Mouse (Mus musculus): ENCODE data around the gene Pla1a. TPM values are rescaled to one million over a fixed set of nuclear protein-coding genes. Genes with fewer than 3 reads are reported as not detected.

Gene Pla1a
- total RNA-seq, 2 experiments from 2014 or later, result 1.5 to 2.5 TPM

DNA sequence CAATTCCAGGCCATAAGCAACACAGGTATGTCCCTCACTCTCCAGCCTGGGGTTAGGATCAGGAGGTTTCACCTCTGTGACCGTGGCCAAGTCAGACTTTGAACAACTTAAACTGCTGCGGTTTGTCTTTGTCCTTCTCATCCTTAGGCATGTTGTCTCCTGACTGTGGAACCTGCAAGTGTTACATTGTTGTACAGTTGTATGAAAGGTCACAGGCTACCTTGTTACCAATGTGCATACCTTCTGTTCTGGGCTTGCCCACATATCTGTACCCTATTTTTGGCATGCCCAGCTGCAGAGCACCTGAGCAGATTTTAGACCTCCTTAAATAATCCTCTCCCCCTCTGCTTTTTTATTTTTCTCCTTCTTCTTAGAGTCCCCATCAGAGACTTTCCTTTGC is 73.7 kb downstream of the Pla1a start:
- intact Hi-C loops (cut with DNase I), result no loop called here
- no peak for DNase-seq (ENCODE audit: extremely low spot score in 1 of 2, low spot score in 2 of 2)
- no peak for TF ChIP-seq CTCF (IDR thresholded peaks at IDR 0.05)
- Histone ChIP-seq H3K4me3 (no peak overlapping the region), H3K27ac (no peak overlapping the region)

DNA sequence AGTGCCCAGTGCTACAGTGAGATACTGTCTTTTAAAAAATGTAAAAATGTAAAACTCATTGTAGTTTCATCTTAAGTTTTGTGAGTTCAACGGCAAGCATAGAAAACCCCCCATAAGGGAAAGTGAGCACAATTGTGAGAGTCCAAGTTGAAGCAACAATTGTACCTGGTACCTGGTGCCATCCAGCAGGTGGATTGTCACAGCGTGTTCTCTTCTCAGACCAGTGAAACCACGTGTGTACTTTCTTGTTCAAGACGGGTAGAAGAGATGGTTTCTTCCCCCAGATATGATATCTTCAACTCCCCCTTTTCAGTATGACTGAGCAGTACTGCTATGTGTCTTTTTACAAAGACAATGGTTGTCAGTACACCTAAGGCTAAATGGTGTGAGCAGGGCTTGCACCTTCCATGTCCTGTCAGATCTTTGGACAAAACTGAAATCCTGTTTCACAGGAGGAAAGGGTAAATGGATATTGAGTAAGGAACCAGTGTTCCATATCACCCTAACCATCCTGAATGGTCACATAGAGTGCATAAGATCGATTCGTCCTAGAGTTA is 74.6 kb downstream of the Pla1a start:
- Histone ChIP-seq H3K27ac (no peak overlapping the region), H3K4me3 (no peak overlapping the region)
- DNase-seq (ENCODE audit: extremely low spot score in 1 of 2, low spot score in 2 of 2), result no peak
- intact Hi-C loops (cut with DNase I), result no loop called here
- TF ChIP-seq CTCF (IDR thresholded peaks at IDR 0.05), result no peak

DNA sequence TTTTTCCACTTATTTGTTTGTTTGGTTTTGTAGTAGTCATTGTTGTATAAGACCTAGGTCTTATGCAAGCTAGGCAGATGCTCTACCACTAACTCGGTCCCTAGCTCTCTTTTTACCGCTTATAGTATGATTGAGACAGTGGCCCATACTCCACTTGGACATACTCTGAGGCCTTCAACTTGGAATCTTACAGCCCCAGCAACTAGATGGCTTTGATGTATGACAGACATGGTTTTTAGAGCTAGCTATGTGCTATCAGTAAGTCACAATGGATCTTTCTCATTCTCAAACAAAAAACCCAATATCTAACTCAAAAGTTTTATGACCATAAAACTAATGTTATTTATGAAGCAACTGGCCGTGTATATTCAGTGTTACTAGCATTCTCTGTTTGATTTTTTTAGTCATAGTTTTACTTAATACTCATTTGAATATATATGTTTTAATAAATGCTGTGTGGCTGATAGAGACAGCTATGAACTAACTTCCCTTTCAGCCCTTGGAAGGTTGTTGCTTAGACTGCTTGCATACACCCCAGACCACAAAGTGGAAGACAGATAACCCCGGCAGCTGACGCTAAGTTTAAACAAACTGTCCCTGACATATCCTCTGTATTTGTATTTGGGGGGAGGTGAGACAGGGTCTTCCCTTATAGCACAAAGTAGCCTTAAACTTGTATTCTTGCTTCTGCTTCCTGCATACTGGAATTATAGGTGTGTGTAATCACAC is 78.6 kb downstream of the Pla1a start:
- no peak for DNase-seq (ENCODE audit: extremely low spot score in 1 of 2, low spot score in 2 of 2)
- intact Hi-C loops (cut with DNase I), result no loop called here
- no peak overlapping the region for H3K4me3 ChIP-seq
- no peak overlapping the region for H3K27ac ChIP-seq
- TF ChIP-seq CTCF (IDR thresholded peaks at IDR 0.05), result no peak

DNA sequence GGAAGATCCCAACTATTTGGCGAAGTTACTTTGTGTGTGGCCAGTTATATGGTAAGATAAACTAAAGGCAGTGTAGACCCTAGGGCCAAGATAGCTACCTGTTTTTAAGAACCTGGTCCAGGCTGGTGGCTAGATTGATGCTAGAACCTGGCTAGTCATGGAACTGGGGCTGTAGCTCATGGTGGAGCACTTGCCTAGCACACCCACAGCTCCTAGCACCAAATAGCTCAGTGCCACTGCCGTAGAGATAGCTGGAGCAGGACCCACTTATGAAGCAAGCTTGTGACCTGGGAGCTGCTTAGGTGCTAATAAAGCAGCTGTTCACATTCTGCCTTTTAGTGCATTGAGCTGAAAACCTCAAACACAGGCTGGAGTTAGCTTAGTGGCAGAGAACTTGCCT is 79.3 kb downstream of the Pla1a start:
- H3K4me3 ChIP-seq, result no peak overlapping the region
- intact Hi-C loops (cut with DNase I), result no loop called here
- no peak for TF ChIP-seq CTCF (IDR thresholded peaks at IDR 0.05)
- H3K27ac ChIP-seq, result no peak overlapping the region
- DNase-seq (ENCODE audit: extremely low spot score in 1 of 2, low spot score in 2 of 2), result no peak

DNA sequence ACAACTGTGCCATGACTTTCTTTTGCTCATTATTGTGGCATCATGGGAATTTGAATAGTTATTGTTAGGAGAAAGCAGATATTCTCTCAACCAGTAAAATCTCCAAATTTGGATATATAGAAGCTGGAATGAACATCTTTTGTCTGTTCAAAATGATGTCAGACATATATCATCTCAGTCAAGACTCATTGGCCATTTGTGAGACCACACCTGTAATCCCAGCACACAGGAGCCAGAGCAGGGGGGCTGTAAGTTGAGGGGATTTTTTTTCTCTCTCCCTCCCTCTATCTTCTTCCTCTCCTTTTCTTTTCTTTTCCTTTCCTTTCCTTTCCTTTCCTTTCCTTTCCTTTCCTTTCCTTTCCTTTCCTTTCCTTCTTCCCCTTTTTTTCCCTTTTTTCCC is 80.1 kb downstream of the Pla1a start:
- no peak for DNase-seq (ENCODE audit: extremely low spot score in 1 of 2, low spot score in 2 of 2)
- no peak for TF ChIP-seq CTCF (IDR thresholded peaks at IDR 0.05)
- Histone ChIP-seq H3K4me3 (no peak overlapping the region), H3K27ac (no peak overlapping the region)
- intact Hi-C loops (cut with DNase I), result no loop called here

DNA sequence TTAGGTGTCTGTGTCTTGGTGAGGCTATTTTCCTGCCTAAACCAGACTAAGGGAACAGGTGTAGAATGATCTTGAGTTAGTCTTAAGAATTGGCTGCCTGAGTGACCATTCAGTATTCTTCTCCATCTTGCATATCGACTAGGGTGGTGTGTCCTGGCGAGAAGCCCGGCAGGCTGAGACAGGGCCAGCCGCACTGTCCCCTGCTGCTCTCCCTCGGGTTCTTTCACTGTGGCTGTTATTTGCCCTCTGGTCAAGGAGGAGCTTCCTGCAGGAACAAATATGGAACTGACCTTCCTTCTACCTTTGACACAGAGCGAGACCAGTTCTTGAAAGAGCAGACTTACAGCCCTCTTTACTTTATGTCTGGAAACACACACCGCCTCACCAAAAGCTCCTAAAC is 80.9 kb downstream of the Pla1a start:
- no peak for TF ChIP-seq CTCF (IDR thresholded peaks at IDR 0.05)
- no peak overlapping the region for H3K27ac ChIP-seq
- no peak for DNase-seq (ENCODE audit: extremely low spot score in 1 of 2, low spot score in 2 of 2)
- intact Hi-C loops (cut with DNase I), result no loop called here
- H3K4me3 ChIP-seq, result no peak overlapping the region

DNA sequence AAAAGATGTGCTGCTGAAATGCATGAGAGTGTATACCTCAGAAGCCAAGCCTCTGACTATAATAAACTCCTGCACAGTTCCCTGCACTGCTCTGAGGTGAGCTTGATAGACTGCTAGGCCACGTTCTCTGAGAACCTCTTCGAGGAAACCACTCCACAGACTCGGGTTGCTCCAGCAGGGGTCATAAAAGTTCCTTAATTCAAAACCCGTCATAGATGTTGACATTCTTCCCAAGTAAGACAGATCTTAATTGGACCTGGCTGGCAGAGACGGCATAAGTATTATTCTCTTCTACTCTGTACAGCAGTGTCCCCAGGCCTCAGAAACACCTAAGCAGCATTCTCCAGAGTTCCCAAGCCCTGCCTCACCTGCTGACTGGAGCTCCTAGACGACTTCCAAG is 82.0 kb downstream of the Pla1a start:
- DNase-seq (ENCODE audit: extremely low spot score in 1 of 2, low spot score in 2 of 2), result no peak
- Histone ChIP-seq H3K4me3 (no peak overlapping the region), H3K27ac (no peak overlapping the region)
- no peak for TF ChIP-seq CTCF (IDR thresholded peaks at IDR 0.05)
- intact Hi-C loops (cut with DNase I), result no loop called here

DNA sequence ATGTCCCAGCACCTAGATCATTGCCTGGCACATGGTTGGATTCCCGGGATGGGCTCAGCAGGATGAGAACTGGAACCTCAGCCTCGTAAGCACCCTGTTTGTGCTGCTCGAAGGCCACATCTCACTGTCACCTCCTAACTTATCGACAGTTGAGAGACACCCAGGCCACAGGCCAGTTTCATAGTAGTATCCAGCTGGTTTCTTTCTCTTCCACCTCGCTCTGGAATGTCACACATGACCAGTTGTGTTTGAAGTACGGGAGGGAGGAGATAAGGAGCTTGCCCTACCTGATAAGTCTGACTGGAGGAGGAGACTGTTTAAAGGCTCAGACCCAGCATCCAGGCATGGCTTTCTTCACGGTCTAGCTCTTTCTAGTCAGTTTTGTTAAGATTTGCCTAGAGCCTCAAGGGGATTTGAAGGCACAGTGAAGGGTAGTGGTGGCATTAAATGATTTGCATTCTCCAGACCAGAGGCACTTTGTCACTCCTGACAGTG is 82.5 kb downstream of the Pla1a start:
- no peak overlapping the region for H3K4me3 ChIP-seq
- DNase-seq (ENCODE audit: extremely low spot score in 1 of 2, low spot score in 2 of 2), result no peak
- intact Hi-C loops (cut with DNase I), result no loop called here
- no peak for TF ChIP-seq CTCF (IDR thresholded peaks at IDR 0.05)
- H3K27ac ChIP-seq, result no peak overlapping the region

DNA sequence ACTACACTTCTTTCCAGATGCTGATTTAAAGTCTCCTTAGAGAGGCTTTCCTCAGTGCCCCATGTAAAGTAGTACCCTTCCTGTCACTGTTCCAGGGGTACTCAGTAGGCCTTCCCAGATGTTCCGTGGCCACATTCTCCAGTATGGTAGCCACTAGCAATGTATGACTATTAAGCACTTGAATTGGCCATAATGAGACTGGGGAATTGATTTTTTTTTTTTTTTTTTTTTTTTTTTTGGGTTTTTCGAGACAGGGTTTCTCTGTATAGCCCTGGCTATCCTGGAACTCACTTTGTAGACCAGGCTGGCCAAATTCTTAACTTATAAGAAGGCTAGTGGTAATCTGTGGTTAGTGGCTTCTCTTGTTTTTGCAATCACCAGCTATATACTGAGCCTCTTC is 83.1 kb downstream of the Pla1a start:
- Histone ChIP-seq H3K4me3 (no peak overlapping the region), H3K27ac (no peak overlapping the region)
- DNase-seq (ENCODE audit: extremely low spot score in 1 of 2, low spot score in 2 of 2), result no peak
- no peak for TF ChIP-seq CTCF (IDR thresholded peaks at IDR 0.05)
- intact Hi-C loops (cut with DNase I), result no loop called here

DNA sequence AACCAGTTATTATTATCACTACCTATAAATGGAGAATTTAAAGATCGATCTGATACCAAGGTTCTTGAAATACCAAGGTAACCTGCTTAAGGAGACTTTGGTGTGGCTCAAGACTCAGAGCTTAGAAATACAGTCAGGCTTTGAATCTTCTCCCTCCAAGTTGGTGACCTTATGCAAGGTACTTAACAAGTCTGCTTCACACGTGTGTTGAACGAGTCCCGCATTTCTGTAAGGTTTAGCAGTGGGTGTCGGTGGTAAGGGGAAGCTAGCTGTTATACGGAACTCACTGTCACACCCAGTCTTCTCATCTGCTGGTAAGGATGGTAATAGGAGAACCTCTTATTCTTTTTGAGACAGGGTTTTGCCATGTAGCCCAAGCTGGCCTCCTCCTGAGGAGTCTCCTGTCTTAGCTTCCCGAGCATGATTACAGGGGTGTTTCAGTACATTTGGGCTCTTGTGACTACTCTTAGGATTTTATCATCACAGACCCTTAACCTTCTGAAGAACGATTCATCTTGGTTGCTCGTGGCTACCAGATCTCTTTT is 84.7 kb downstream of the Pla1a start:
- intact Hi-C loops (cut with DNase I), result no loop called here
- Histone ChIP-seq H3K4me3 (no peak overlapping the region), H3K27ac (no peak overlapping the region)
- no peak for TF ChIP-seq CTCF (IDR thresholded peaks at IDR 0.05)
- DNase-seq (ENCODE audit: extremely low spot score in 1 of 2, low spot score in 2 of 2), result no peak

DNA sequence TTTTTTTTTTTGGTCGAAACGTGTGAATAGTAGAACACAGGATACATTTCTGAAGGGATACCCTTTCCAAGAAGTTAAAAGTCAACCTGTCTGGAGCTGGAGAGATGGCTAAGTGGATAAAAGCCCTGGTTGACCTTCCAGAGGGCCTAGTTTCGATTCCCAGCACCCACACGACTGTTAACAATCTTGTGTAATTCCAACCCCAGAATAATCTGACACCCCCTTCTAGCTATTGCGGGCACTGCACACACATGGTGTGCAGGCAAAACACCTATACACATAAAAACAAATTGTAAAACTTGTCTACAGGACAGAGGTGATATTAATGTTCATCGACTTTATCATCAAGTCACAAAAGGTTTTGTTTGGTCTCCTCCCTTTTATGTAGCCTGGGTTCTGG is 85.4 kb downstream of the Pla1a start:
- DNase-seq (ENCODE audit: extremely low spot score in 1 of 2, low spot score in 2 of 2), result no peak
- no peak for TF ChIP-seq CTCF (IDR thresholded peaks at IDR 0.05)
- intact Hi-C loops (cut with DNase I), result loop anchor here (2.0 kb wide), 2 partner anchors 105 to 159 kb away; partner anchors contain the start of gene Adprh
- H3K4me3 ChIP-seq, result peak overlapping the region; percentile 74
- H3K27ac ChIP-seq, result peak overlapping the region; percentile 87; the same call in 1 of the 2 replicates

DNA sequence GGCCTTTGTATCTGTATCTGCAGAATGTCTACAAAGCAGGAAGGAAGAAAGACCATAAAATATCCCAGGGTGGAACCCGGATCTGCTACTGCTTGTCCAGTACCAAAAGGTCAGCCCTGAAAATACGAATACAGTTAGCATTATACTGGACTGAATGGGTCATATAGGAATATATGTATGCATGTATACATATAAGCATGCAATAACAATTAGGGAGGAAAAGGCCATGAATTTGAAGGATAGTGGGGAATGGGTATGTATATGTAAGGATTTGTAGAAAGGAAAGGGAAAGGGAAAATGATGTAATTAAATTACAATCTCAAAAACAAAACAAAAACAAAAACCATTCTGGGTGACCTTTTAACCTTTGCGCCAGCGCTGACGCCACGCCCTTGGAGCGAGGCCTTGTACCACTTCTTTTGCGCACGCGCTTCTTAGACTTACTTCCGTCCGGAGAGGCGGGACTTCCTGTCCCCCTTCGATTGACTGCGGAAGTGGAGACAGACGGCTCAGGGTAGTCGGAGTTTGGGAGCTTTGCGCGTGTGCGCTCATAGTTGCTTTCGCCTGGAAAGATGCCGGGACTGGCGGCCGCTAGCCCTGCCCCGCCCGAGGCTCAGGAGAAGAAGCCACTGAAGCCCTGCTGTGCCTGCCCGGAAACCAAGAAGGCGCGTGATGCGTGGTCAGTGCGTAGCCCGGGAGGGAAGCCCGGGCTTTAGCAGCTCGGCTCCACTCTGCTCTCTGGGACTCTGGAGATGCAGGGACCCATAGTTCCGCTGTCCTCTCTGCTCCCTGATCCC is 86.2 kb downstream of the Pla1a start, which contains the start of the genes Cox17 and Gm21987:
Gene Cox17 (plus strand): TSS at position 463 of the 797 bp plus-strand sequence.
Gene Gm21987 (plus strand): TSS at position 512 of the 797 bp plus-strand sequence.
- peak within 1 kb of the TSS; percentile 87 for H3K27ac ChIP-seq
- TF ChIP-seq CTCF (IDR thresholded peaks at IDR 0.05), result no peak
- intact Hi-C loops (cut with DNase I), result loop anchor here (2.0 kb wide), 2 partner anchors 106 to 160 kb away; partner anchors contain the start of gene Adprh
- peak; percentile 89 to 91 for DNase-seq (ENCODE audit: extremely low spot score in 1 of 2, low spot score in 2 of 2)
- H3K4me3 ChIP-seq, result peak within 1 kb of the TSS; percentile 74

Other genes with a start within 250 kb of the Pla1a start
- gene Nr1i2, start 138.3 kb downstream of the Pla1a start, total RNA-seq (2021), result not detected
- gene Maats1, start 91.0 kb downstream of the Pla1a start, total RNA-seq (2021), result 1 to 10 TPM; 1.2 to 1.6 TPM
- gene Cox17, start 86.2 kb downstream of the Pla1a start, total RNA-seq (2021), result 100 to 1,000 TPM; 131 to 133 TPM
- not detected for gene Gm21987, start 86.1 kb downstream of the Pla1a start, total RNA-seq (2021)
- 1 to 10 TPM in 1 of 2 experiments, under 1 TPM in 1; 0.51 to 1.5 TPM for gene Popdc2, start 70.9 kb downstream of the Pla1a start, total RNA-seq (2021)
- 10 to 100 TPM; 60.9 to 61.6 TPM for gene Adprh, start 19.6 kb upstream of the Pla1a start, total RNA-seq (2021)
- gene Cd80, start 22.4 kb upstream of the Pla1a start, total RNA-seq (2021), result under 1 TPM; 0.27 to 0.54 TPM
- gene Timmdc1, start 89.5 kb upstream of the Pla1a start, total RNA-seq (2021), result 10 to 100 TPM; 32.2 to 33.4 TPM
- 10 to 100 TPM; 41.8 to 44.0 TPM for gene Poglut1, start 117.1 kb upstream of the Pla1a start, total RNA-seq (2021)
- 10 to 100 TPM; 23.5 to 24.9 TPM for gene Tmem39a, start 125.6 kb upstream of the Pla1a start, total RNA-seq (2021)